Mouse (Mus musculus) left cerebral cortex, adult 8-10 months (tissue): ENCODE results near the gene 1700020A23Rik. TPM values are rescaled to one million over a fixed set of nuclear protein-coding genes. Genes with fewer than 3 reads are reported as not detected.

Experiments used
- DNase-seq, 2 experiments: peaks; one replicate each; pipeline ENCODE4 v3.0.0; 2022; ENCODE audit warnings: low spot score in 2 of 2
- total RNA-seq, 4 experiments: library from RNA; stranded (reverse); gene quantifications; 2 replicates each; pipeline ENCODE4 v1.2.4; 2022

1700020A23Rik gene
- total RNA-seq, 4 experiments from 2014 or later: not detected

GRCm38 (mm10) chr2:130411558-130412495, 6.8 kb downstream of the 1700020A23Rik start:
- peak; percentile 56 to 64 for DNase-seq

GRCm38 (mm10) chr2:130412775-130413174, 7.7 kb downstream of the 1700020A23Rik start:
- no peak for DNase-seq

GRCm38 (mm10) chr2:130414094-130414856, 9.2 kb downstream of the 1700020A23Rik start:
- no peak for DNase-seq

- no peak for DNase-seq
These were observed 16.9 kb downstream of the 1700020A23Rik start for GRCm38 (mm10) chr2:130421781-130422620.

GRCm38 (mm10) chr2:130423397-130424125, 18.5 kb downstream of the 1700020A23Rik start:
- peak; percentile 70 to 72 for DNase-seq

GRCm38 (mm10) chr2:130424126-130424853, 19.2 kb downstream of the 1700020A23Rik start, which contains the start of the genes Vps16 and Pced1a:
TSS of gene Vps16 (plus strand) at chr2:130424339.
TSS of gene Pced1a (minus strand) at chr2:130424701.
- peak; percentile 89 for DNase-seq

GRCm38 (mm10) chr2:130425112-130425511, 20.1 kb downstream of the 1700020A23Rik start:
- no peak for DNase-seq

GRCm38 (mm10) chr2:130429851-130430250, 24.8 kb downstream of the 1700020A23Rik start:
- no peak for DNase-seq

GRCm38 (mm10) chr2:130430484-130430883, 25.4 kb downstream of the 1700020A23Rik start:
- DNase-seq: no peak

- DNase-seq: no peak
These were observed 27.1 kb downstream of the 1700020A23Rik start for GRCm38 (mm10) chr2:130432157-130432556.

- no peak for DNase-seq
These were observed 28.1 kb downstream of the 1700020A23Rik start for GRCm38 (mm10) chr2:130433152-130433551.

GRCm38 (mm10) chr2:130436769-130437168, 31.7 kb downstream of the 1700020A23Rik start:
- DNase-seq: no peak

GRCm38 (mm10) chr2:130438861-130439260, 33.8 kb downstream of the 1700020A23Rik start:
- no peak for DNase-seq

GRCm38 (mm10) chr2:130439840-130440480, 34.9 kb downstream of the 1700020A23Rik start:
- no peak for DNase-seq

- no peak for DNase-seq
These were observed 37.1 kb downstream of the 1700020A23Rik start for GRCm38 (mm10) chr2:130442162-130442561.

GRCm38 (mm10) chr2:130448449-130448848, 43.4 kb downstream of the 1700020A23Rik start:
- DNase-seq: no peak

GRCm38 (mm10) chr2:130449021-130449793, 44.1 kb downstream of the 1700020A23Rik start:
- DNase-seq: no peak

GRCm38 (mm10) chr2:130449794-130450433, 44.9 kb downstream of the 1700020A23Rik start, which contains the start of gene Ptpra:
TSS of gene Ptpra (plus strand) at chr2:130450278.
- peak; percentile 87 to 92 for DNase-seq
